Mouse (Mus musculus): ENCODE results near the gene Fam24b. TPM values are rescaled to one million over a fixed set of nuclear protein-coding genes. Genes with fewer than 3 reads are reported as not detected.

The Fam24b gene
- polyA plus RNA-seq, 1 experiment from 2014 or later: not detected

GRCm38 (mm10) chr7:131345856-131346541 is 16.7 kb upstream of the Fam24b start:
- Histone ChIP-seq H3K9ac (ENCODE audit: low read depth, low read length) (no peak overlapping the region), H3K4me1 (ENCODE audit: control insufficient read depth, insufficient read depth, low read length) (no peaks in the 10 kb centered on the region), H3K27ac (ENCODE audit: low read depth, low read length) (no peak overlapping the region), H3K4me3 (ENCODE audit: low read depth, low read length) (no peak overlapping the region), H3K4me2 (no peak overlapping the region), H3K9me3 (replicated peaks; ENCODE audit: control insufficient read depth, low read length) (no peaks in the 10 kb centered on the region), H3K36me3 (ENCODE audit: control insufficient read depth, insufficient read depth, low read length) (peaks cover 24% of the 10 kb centered on the region; the same call in 1 of the 2 replicates), H3K27me3 (ENCODE audit: control insufficient read depth, insufficient read depth, low read length) (no peaks in the 10 kb centered on the region)
- 90% methylated on average over 7 of the region's 7 CpGs for WGBS (ENCODE audit: insufficient replicate concordance)
- no peak for ATAC-seq (replicated peaks; ENCODE audit: insufficient number of reproducible peaks, low FRiP score, low TSS enrichment)

GRCm38 (mm10) chr7:131337502-131338068 is 8.3 kb upstream of the Fam24b start:
- Histone ChIP-seq H3K4me2 (no peak overlapping the region), H3K4me3 (ENCODE audit: low read depth, low read length) (no peak overlapping the region), H3K9ac (ENCODE audit: low read depth, low read length) (no peak overlapping the region), H3K27ac (ENCODE audit: low read depth, low read length) (no peak overlapping the region), H3K4me1 (ENCODE audit: control insufficient read depth, insufficient read depth, low read length) (no peaks in the 10 kb centered on the region), H3K9me3 (replicated peaks; ENCODE audit: control insufficient read depth, low read length) (no peaks in the 10 kb centered on the region), H3K27me3 (ENCODE audit: control insufficient read depth, insufficient read depth, low read length) (no peaks in the 10 kb centered on the region), H3K36me3 (ENCODE audit: control insufficient read depth, insufficient read depth, low read length) (0 out of 2 replicates have a peak, but pooled peaks cover 5% of the 10 kb centered on the region)
- WGBS (ENCODE audit: insufficient replicate concordance): 78% methylated on average over 8 of the region's 8 CpGs
- no peak for ATAC-seq (replicated peaks; ENCODE audit: insufficient number of reproducible peaks, low FRiP score, low TSS enrichment)

GRCm38 (mm10) chr7:131333564-131333963 is 4.2 kb upstream of the Fam24b start, which contains the start of gene Fam24a:
TSS of gene Fam24a (plus strand) at chr7:131333864.
- Histone ChIP-seq H3K9me3 (replicated peaks; ENCODE audit: control insufficient read depth, low read length) (no peaks in the 10 kb centered on the region), H3K4me1 (ENCODE audit: control insufficient read depth, insufficient read depth, low read length) (no peaks in the 10 kb centered on the region), H3K27me3 (ENCODE audit: control insufficient read depth, insufficient read depth, low read length) (no peaks in the 10 kb centered on the region), H3K4me3 (ENCODE audit: low read depth, low read length) (no peak within 1 kb of the TSS), H3K36me3 (ENCODE audit: control insufficient read depth, insufficient read depth, low read length) (no peaks in the 10 kb centered on the region), H3K9ac (ENCODE audit: low read depth, low read length) (no peak within 1 kb of the TSS), H3K27ac (ENCODE audit: low read depth, low read length) (no peak within 1 kb of the TSS), H3K4me2 (no peak within 1 kb of the TSS)
- no peak for ATAC-seq (replicated peaks; ENCODE audit: insufficient number of reproducible peaks, low FRiP score, low TSS enrichment)
- WGBS (ENCODE audit: insufficient replicate concordance): 45% methylated on average over 1 of the region's 1 CpGs

- no peak overlapping the region for H3K4me2 ChIP-seq
- H3K36me3 ChIP-seq (ENCODE audit: control insufficient read depth, insufficient read depth, low read length): no peaks in the 10 kb centered on the region
- H3K9ac ChIP-seq (ENCODE audit: low read depth, low read length): no peak overlapping the region
- no peaks in the 10 kb centered on the region for H3K9me3 ChIP-seq (replicated peaks; ENCODE audit: control insufficient read depth, low read length)
- no peak overlapping the region for H3K4me3 ChIP-seq (ENCODE audit: low read depth, low read length)
- H3K27ac ChIP-seq (ENCODE audit: low read depth, low read length): no peak overlapping the region
- no peaks in the 10 kb centered on the region for H3K4me1 ChIP-seq (ENCODE audit: control insufficient read depth, insufficient read depth, low read length)
- WGBS (ENCODE audit: insufficient replicate concordance): 42% methylated on average over 2 of the region's 2 CpGs
- ATAC-seq (replicated peaks; ENCODE audit: insufficient number of reproducible peaks, low FRiP score, low TSS enrichment): no peak
- no peaks in the 10 kb centered on the region for H3K27me3 ChIP-seq (ENCODE audit: control insufficient read depth, insufficient read depth, low read length)
Measured at GRCm38 (mm10) chr7:131331688-131332087, 2.4 kb upstream of the Fam24b start.

GRCm38 (mm10) chr7:131327054-131327453 is 2.3 kb downstream of the Fam24b start:
- ATAC-seq (replicated peaks; ENCODE audit: insufficient number of reproducible peaks, low FRiP score, low TSS enrichment): no peak
- H3K36me3 ChIP-seq (ENCODE audit: control insufficient read depth, insufficient read depth, low read length): no peaks in the 10 kb centered on the region
- H3K27ac ChIP-seq (ENCODE audit: low read depth, low read length): no peak overlapping the region
- H3K4me3 ChIP-seq (ENCODE audit: low read depth, low read length): no peak overlapping the region
- no peak overlapping the region for H3K4me2 ChIP-seq
- H3K9ac ChIP-seq (ENCODE audit: low read depth, low read length): no peak overlapping the region
- no peaks in the 10 kb centered on the region for H3K27me3 ChIP-seq (ENCODE audit: control insufficient read depth, insufficient read depth, low read length)
- WGBS (ENCODE audit: insufficient replicate concordance): 84% methylated on average over 5 of the region's 5 CpGs
- no peaks in the 10 kb centered on the region for H3K4me1 ChIP-seq (ENCODE audit: control insufficient read depth, insufficient read depth, low read length)
- no peaks in the 10 kb centered on the region for H3K9me3 ChIP-seq (replicated peaks; ENCODE audit: control insufficient read depth, low read length)

GRCm38 (mm10) chr7:131322192-131322591 is 7.1 kb downstream of the Fam24b start, which contains the start of gene Cuzd1:
TSS of gene Cuzd1 (minus strand) at chr7:131322292.
- WGBS (ENCODE audit: insufficient replicate concordance): 78% methylated on average over 2 of the region's 2 CpGs
- no peaks in the 10 kb centered on the region for H3K9me3 ChIP-seq (replicated peaks; ENCODE audit: control insufficient read depth, low read length)
- no peak within 1 kb of the TSS for H3K27ac ChIP-seq (ENCODE audit: low read depth, low read length)
- no peaks in the 10 kb centered on the region for H3K27me3 ChIP-seq (ENCODE audit: control insufficient read depth, insufficient read depth, low read length)
- H3K4me1 ChIP-seq (ENCODE audit: control insufficient read depth, insufficient read depth, low read length): no peaks in the 10 kb centered on the region
- H3K4me2 ChIP-seq: no peak within 1 kb of the TSS
- H3K9ac ChIP-seq (ENCODE audit: low read depth, low read length): no peak within 1 kb of the TSS
- ATAC-seq (replicated peaks; ENCODE audit: insufficient number of reproducible peaks, low FRiP score, low TSS enrichment): no peak
- H3K4me3 ChIP-seq (ENCODE audit: low read depth, low read length): no peak within 1 kb of the TSS
- no peaks in the 10 kb centered on the region for H3K36me3 ChIP-seq (ENCODE audit: control insufficient read depth, insufficient read depth, low read length)

- Histone ChIP-seq H3K9me3 (replicated peaks; ENCODE audit: control insufficient read depth, low read length) (no peaks in the 10 kb centered on the region), H3K9ac (ENCODE audit: low read depth, low read length) (no peak overlapping the region), H3K4me3 (ENCODE audit: low read depth, low read length) (no peak overlapping the region), H3K4me2 (no peak overlapping the region), H3K4me1 (ENCODE audit: control insufficient read depth, insufficient read depth, low read length) (no peaks in the 10 kb centered on the region), H3K36me3 (ENCODE audit: control insufficient read depth, insufficient read depth, low read length) (no peaks in the 10 kb centered on the region), H3K27ac (ENCODE audit: low read depth, low read length) (no peak overlapping the region), H3K27me3 (ENCODE audit: control insufficient read depth, insufficient read depth, low read length) (no peaks in the 10 kb centered on the region)
- ATAC-seq (replicated peaks; ENCODE audit: insufficient number of reproducible peaks, low FRiP score, low TSS enrichment): no peak
- WGBS (ENCODE audit: insufficient replicate concordance): 53% methylated on average over 6 of the region's 7 CpGs
Measured at GRCm38 (mm10) chr7:131318340-131318739, 11.0 kb downstream of the Fam24b start.

- no peak for ATAC-seq (replicated peaks; ENCODE audit: insufficient number of reproducible peaks, low FRiP score, low TSS enrichment)
- no peak overlapping the region for H3K4me2 ChIP-seq
- H3K27ac ChIP-seq (ENCODE audit: low read depth, low read length): no peak overlapping the region
- H3K9ac ChIP-seq (ENCODE audit: low read depth, low read length): no peak overlapping the region
- no peak overlapping the region for H3K4me3 ChIP-seq (ENCODE audit: low read depth, low read length)
- WGBS (ENCODE audit: insufficient replicate concordance): 51% methylated on average over 12 of the region's 12 CpGs
- H3K9me3 ChIP-seq (replicated peaks; ENCODE audit: control insufficient read depth, low read length): no peaks in the 10 kb centered on the region
- no peaks in the 10 kb centered on the region for H3K27me3 ChIP-seq (ENCODE audit: control insufficient read depth, insufficient read depth, low read length)
- H3K36me3 ChIP-seq (ENCODE audit: control insufficient read depth, insufficient read depth, low read length): no peaks in the 10 kb centered on the region
- no peaks in the 10 kb centered on the region for H3K4me1 ChIP-seq (ENCODE audit: control insufficient read depth, insufficient read depth, low read length)
Measured at GRCm38 (mm10) chr7:131317587-131317986, 11.7 kb downstream of the Fam24b start.

- Histone ChIP-seq H3K4me3 (ENCODE audit: low read depth, low read length) (no peak overlapping the region), H3K9me3 (replicated peaks; ENCODE audit: control insufficient read depth, low read length) (no peaks in the 10 kb centered on the region), H3K27me3 (ENCODE audit: control insufficient read depth, insufficient read depth, low read length) (no peaks in the 10 kb centered on the region), H3K4me2 (no peak overlapping the region), H3K36me3 (ENCODE audit: control insufficient read depth, insufficient read depth, low read length) (no peaks in the 10 kb centered on the region), H3K9ac (ENCODE audit: low read depth, low read length) (no peak overlapping the region), H3K4me1 (ENCODE audit: control insufficient read depth, insufficient read depth, low read length) (no peaks in the 10 kb centered on the region), H3K27ac (ENCODE audit: low read depth, low read length) (no peak overlapping the region)
- no peak for ATAC-seq (replicated peaks; ENCODE audit: insufficient number of reproducible peaks, low FRiP score, low TSS enrichment)
- WGBS (ENCODE audit: insufficient replicate concordance): 81% methylated on average over 7 of the region's 7 CpGs
Measured at GRCm38 (mm10) chr7:131314493-131314892, 14.8 kb downstream of the Fam24b start.

All from heart, embryonic 11.5 days (tissue).